Mouse (Mus musculus): ENCODE data around the gene Myt1l. TPM values are rescaled to one million over a fixed set of nuclear protein-coding genes. Genes with fewer than 3 reads are reported as not detected.

Gene Myt1l
- total RNA-seq, 2 experiments from 2014 or later = 202 to 240 TPM

DNA sequence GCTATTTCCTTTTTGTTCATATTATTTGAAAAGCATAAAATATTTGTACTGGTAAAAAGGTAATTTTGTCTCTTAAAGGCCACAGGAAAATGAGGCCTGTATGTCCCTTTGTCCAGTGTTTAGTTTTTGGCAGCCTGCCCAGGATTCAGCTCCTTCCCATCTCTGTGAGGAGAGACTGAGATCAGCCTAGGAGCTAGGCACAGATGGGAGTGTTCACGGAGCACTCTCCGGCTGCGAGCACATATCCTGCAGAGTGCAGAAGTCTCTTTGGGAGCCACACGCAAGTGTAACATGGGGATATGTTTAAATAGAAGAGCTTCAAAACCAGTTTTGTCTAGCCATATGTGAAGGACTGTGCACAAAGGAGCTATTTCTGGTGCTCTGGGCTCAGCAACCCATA is 174.4 kb downstream of the Myt1l start:
- peak in 1 of 2 experiments; percentile 47 for DNase-seq (ENCODE audit: extremely low spot score in 1 of 2, low spot score in 1 of 2)

DNA sequence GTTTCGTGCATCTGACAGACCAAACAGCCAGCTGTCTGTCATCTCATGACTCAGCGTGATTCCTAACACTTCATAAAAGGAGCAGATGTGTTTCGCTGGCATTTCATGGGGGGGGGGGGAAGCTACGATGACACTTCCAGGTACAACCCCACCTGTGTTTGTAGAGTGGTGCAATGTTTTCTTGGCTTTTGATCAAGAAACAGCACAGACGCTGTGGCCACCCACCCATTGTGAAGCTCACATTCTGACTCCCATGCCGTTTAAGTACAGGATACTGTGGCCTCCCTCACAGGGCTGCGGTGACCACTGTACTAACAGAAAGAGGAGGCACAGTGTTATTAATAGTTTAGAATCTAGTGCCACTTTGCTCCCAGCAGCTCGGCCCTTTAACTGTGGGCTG is 175.4 kb downstream of the Myt1l start:
- DNase-seq (ENCODE audit: extremely low spot score in 1 of 2, low spot score in 1 of 2) = no peak

DNA sequence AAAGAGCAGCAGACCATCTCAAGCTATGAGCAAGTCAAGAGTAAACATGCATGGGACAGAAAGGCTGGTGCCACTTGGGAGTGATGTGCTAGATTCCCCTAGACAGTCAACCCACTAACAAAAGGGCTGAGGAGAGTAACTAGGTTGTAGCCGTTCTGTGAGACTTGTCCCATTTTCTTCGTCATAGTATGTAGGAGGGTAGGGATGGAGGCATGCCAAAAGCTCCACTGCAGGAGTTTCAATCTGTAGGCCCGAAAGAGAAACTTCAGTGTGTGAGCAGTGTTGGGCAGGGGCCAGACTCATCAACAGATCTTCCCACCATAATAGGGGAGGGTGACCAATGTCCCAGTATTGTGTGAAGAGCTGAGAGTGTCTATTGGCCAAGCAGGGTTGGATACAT is 178.9 kb downstream of the Myt1l start:
- DNase-seq (ENCODE audit: extremely low spot score in 1 of 2, low spot score in 1 of 2) = no peak

DNA sequence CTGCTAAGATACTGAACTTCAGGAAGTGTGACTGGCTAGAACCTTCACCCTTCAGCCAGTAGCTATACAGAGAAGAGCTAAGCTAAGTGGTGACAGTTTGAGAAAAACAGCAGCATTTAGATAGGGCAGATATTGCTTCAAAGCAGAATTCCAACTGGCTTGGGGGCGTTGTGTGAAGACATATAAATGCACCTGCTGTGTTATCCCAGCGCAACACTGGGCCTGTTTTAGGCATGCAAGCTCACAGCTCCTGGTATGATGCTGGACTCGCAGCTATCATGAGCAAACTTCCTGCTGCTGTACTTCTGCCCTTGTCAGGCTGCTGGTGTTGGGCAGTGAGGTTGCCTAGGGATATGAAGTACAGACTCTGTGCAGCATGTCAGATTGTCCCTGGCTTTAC is 180.0 kb downstream of the Myt1l start:
- no peak for DNase-seq (ENCODE audit: extremely low spot score in 1 of 2, low spot score in 1 of 2)

DNA sequence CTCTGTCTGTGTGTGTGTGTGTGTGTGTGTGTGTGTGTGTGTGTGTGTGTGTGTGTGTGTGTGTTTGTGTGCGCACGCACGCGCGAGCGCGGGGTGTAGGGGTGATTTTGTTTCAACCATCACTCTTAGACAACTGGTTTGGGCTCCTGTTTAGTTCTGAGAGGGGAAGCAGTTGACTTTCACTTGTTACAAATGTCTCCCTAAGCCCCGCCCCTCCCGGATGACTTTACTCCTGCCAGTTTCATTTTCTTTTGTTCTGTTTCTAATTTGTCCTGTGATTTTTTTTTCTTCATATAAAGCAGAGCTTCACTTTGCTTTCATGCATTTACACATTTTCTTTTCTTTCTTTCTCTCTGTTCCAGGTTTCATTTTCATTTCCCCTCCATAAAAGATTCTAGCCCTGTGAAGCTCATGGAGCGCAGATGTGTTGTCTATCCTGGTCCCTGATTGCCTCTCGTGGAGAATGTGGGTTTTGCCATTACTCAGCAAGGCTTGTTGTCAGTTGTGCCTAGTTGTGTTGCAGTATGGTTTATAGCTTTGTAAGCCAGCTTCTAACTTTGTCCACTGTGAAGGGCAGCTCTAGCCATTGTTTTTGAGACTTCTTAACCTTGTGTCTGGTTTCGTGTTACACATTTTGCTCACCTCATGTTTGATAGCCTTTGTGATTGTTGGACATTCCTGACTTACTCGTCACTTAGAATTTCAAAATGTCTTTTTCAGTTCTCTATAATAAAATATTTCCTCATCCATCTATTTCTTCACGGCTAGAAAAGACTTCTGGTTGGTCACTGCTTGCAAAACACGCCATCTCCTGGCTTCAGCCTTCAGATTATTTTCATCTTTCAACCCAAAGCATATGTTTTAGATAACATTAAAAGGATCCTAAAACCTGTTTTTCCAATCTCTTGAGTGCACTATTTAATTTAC is 184.9 kb downstream of the Myt1l start:
- peak in 1 of 2 experiments; percentile 2 for DNase-seq (ENCODE audit: extremely low spot score in 1 of 2, low spot score in 1 of 2)

DNA sequence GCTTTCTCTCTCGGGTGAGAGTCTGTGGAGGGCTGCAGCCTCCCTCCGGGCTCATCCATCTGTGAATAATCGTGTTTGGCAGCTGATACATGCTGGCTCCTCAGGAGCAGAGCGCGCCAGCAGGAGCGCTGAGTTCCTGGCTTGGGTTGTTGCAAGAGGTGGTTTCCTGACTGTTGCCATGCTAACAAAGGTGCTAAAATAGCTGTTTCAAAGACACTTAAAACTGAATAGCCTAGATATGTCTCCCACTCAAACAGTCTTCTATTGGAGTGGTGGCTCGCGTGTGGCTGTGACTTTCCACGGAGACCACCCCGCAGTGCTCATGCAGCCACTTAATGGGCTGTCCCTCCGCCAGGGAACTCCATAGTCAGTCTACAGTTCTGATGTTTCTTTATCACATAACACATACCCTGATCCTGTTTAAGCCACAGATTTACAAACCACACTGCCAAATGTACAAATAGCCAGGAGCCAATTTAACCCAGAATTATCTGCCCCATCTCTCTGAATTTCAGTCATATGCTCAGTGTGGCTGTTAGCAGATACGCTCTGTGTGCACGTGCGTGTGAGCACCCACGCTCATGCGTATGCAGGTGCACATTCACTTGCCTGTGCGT is 195.6 kb downstream of the Myt1l start:
- DNase-seq (ENCODE audit: extremely low spot score in 1 of 2, low spot score in 1 of 2) = peak in 1 of 2 experiments; percentile 46

DNA sequence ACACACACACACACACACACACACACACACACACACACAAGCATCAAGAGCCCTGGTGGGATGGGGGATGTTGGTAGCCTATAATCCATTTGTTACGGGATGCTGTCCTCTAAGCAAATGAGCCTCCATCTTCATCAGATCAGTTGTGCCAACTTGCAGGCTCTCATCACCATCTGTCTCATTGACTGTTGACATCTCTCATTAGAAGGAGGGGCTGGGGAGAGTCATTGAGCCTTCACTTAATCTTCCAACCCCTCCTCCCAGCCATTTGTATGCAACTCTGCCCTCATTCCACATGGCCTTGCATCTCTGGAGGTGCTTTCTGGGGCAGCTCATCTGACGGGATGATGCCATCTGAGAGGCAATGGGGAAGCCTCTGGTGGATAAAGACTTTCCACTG is 200.1 kb downstream of the Myt1l start:
- no peak for DNase-seq (ENCODE audit: extremely low spot score in 1 of 2, low spot score in 1 of 2)

- no peak for DNase-seq (ENCODE audit: extremely low spot score in 1 of 2, low spot score in 1 of 2)
Observed at GRCm38 (mm10) chr12:29740346-29741025, 212.3 kb downstream of the Myt1l start.

DNA sequence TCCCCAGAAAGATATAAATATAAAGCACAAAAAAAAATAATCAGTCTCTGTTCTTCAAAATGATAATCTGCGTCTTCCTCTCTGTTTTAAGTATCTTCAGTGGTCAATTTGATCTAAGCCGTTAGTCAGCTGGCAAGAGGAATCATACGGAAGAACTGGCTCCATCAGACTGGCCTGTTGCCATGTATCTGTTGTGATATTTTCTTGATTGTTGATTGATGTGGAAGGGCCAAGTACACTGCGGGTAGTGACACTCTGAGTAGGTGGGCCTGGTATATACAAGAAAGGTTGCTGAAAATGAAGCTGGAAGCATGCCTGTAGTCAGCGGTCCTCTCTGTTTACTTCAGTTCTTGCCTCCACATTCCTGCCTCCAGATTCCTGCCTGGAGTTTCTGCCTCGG is 213.0 kb downstream of the Myt1l start:
- no peak for DNase-seq (ENCODE audit: extremely low spot score in 1 of 2, low spot score in 1 of 2)

- no peak for DNase-seq (ENCODE audit: extremely low spot score in 1 of 2, low spot score in 1 of 2)
Observed at GRCm38 (mm10) chr12:29750604-29751128, 222.5 kb downstream of the Myt1l start.

DNA sequence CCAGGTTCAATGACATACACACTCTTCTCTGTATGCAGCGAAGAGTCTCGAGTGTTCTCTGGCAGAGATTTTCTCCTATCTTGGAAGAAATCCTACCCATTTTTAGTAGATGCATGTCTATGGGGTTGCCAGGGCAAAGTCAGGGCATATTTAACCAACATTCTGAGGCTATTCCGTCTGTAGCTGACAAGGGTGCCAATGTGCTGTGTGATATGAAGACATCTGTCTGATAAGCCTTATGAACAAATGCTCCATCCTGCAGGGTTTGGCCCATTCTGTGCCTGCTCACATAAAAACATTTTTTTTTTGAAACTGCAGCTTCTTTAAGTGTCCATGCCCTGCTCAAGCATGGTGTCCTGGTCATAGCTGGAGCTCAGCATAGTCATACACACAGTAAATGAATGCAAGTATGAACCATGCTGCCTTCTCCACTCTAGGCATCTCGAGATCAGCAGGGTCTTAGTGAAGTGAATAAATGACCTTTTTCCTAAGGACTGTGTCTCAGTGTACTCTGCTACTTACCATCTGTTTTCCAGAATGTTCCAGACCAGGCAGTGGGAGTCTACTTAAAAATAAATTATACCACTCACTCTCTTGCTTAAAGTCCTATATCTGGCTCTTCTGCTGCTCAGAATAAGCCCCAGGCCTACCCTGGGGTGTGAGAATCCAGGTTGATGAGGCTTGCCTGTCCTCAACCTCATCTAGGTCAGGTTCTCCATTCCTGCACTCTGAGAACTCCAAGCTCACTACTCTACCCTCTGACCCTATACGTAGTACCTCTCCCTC is 227.1 kb downstream of the Myt1l start:
- DNase-seq (ENCODE audit: extremely low spot score in 1 of 2, low spot score in 1 of 2) = no peak

DNA sequence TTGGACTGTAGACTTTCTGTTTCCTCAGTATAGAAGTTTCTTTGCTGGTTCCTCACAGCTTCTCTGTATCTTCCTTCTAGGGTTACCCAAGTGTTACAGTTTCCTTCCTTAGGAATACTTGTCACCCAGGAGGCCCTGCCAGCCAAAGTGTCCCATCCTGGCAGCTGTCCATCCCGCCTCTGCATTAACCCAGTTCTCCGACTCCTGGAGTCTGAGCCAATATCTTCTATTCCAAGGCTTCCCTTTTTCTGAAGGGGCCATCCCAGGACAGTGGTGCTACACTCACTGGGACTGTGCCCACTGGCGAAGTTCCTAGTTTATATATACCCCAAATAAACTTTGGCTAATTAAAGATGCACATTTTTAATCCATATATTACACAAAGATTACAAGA is 227.7 kb downstream of the Myt1l start:
- DNase-seq (ENCODE audit: extremely low spot score in 1 of 2, low spot score in 1 of 2) = no peak

DNA sequence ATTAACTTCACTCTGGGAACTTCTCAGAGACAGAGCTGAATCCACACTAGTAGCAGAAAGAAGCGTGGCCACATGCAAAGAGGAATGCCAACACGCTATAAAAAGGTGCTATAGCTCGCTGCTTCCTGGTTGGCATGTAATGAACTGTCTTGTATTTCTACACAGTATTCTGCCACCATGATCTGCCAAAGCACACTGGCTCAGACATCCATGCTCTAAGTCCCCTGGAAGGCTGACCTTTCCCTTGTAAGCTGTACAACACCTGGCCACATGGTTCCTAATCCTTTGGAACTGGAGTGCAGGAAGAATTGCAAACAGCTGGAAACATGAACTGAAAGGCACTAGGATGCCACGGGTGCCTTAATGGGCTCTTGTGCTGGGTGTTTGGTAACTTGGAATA is 232.4 kb downstream of the Myt1l start:
- DNase-seq (ENCODE audit: extremely low spot score in 1 of 2, low spot score in 1 of 2) = no peak

DNA sequence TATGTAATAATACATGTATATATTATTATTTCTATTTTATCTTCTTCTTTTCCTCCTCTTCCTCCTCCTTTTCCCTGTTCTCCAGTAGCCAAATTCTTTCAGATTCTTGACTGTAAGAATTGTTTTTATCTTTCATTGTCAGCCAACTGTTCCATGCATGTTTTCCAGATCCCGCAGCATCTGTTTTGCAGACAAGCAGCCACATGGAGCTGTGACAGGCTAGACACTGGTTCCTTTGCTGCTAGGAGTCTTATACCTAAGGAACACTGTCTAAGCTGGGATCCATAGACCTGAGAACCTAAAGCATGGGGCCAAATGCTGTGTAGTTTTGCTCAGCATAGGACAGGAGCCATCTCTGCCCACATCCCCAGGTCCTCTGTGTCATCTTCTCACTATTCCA is 238.0 kb downstream of the Myt1l start:
- DNase-seq (ENCODE audit: extremely low spot score in 1 of 2, low spot score in 1 of 2) = no peak

DNA sequence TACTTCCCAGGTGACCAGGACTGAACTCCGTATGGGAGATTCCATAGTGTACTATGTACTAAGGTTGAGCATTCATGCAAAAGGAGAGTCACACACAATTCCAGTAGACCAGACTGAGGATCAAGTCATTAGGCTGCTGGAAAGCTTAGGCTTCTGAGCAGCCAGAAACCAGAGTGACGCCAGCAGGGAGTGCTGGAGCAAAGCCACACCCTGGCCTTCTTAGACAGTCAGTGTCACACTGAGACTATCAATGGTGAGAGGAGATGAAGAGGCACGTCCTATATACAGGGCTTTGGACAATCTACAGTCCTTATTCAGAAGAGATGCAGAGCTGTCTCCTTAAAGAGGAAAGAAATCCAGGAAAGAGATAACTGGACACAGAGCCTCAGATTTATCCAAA is 243.6 kb downstream of the Myt1l start:
- DNase-seq (ENCODE audit: extremely low spot score in 1 of 2, low spot score in 1 of 2) = no peak

DNA sequence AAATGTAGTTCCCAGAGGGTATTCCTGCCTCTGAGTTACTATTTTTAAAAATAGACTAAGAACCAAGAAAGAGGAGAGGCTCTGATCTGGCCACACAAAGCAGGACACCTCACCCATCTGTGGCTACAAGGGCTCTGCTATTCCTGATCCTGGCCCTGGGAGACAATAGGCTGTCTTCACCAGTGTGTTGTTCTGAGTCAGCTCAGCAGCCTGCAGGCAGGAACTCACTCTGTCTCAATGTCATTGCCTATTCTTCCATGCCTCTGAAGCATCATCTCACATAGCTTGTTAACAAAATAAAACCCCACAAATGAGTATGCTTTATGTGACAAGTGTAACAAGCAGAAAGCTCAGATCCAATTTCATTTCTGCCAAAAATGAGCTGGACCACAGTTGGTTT is 244.2 kb downstream of the Myt1l start:
- DNase-seq (ENCODE audit: extremely low spot score in 1 of 2, low spot score in 1 of 2) = no peak

GRCm38 (mm10) chr12:29778901-29779300 is 250.7 kb downstream of the Myt1l start:
- DNase-seq (ENCODE audit: extremely low spot score in 1 of 2, low spot score in 1 of 2) = no peak

DNA sequence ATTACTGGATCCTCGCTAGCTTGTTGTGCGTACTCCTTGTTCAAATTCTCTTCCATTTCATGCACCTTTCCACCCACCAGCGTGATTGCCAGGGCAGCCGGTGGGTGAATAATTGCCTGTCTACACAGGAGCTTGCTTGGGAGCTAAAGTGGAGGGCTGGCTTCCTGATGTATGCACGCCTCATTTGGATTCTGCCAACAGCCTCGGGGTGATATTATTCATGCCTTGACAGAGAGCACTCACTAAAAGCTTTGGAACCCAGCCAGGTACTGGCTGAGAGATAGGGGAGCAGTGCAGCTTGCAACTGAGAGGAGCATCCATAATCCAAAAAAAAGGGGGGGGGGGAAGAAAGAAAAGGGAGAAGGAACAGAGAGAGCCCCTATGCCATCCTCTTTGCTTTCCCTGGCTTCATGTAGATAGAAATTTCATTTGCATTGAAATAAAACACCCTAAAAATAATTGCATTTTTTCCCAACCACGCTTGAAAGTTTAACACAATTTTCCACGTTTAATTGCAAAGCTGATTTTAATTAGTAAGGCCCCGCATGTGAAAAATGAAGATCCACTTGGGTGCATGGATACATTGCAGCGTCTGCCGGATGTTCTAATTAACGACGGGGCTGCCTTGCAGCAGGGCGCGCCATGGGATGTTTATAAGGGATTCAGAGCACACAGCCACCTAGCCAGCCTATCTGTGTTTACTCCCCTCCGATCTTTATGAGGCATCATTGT is 261.3 kb downstream of the Myt1l start:
- DNase-seq (ENCODE audit: extremely low spot score in 1 of 2, low spot score in 1 of 2) = peak; percentile 35 to 49

GRCm38 (mm10) chr12:29790051-29790386 is 261.8 kb downstream of the Myt1l start:
- no peak for DNase-seq (ENCODE audit: extremely low spot score in 1 of 2, low spot score in 1 of 2)

GRCm38 (mm10) chr12:29792998-29793397 is 264.8 kb downstream of the Myt1l start:
- DNase-seq (ENCODE audit: extremely low spot score in 1 of 2, low spot score in 1 of 2) = no peak
